Mouse (Mus musculus): ENCODE data around the gene Efemp2.

Gene Efemp2

GRCm38 (mm10) chr19:5455037-5455436 lies 18.7 kb upstream of the Efemp2 start:
- DNase-seq (ENCODE audit: low spot score): no peak

DNA sequence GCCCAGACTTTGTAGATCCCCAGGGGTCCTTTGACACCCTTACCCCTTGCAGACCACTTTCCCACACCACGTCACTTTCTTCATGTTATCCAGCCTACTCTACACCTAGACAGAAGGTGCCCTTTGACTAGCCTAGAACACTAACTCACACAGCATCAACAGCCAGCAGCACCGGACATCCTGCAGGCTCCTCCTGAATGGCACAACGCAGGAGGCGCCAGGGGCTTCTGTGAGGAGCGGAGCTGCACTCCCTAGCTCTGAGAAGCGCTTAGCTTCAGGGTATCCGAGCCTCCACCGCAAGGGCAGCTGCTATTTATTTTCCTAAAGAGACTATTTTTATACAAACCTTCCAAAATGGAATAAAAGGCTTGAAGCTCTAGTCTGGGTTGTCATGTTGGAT lies 18.2 kb upstream of the Efemp2 start:
- DNase-seq (ENCODE audit: low spot score): no peak

GRCm38 (mm10) chr19:5456241-5456921 lies 17.4 kb upstream of the Efemp2 start:
- DNase-seq (ENCODE audit: low spot score): no peak

DNA sequence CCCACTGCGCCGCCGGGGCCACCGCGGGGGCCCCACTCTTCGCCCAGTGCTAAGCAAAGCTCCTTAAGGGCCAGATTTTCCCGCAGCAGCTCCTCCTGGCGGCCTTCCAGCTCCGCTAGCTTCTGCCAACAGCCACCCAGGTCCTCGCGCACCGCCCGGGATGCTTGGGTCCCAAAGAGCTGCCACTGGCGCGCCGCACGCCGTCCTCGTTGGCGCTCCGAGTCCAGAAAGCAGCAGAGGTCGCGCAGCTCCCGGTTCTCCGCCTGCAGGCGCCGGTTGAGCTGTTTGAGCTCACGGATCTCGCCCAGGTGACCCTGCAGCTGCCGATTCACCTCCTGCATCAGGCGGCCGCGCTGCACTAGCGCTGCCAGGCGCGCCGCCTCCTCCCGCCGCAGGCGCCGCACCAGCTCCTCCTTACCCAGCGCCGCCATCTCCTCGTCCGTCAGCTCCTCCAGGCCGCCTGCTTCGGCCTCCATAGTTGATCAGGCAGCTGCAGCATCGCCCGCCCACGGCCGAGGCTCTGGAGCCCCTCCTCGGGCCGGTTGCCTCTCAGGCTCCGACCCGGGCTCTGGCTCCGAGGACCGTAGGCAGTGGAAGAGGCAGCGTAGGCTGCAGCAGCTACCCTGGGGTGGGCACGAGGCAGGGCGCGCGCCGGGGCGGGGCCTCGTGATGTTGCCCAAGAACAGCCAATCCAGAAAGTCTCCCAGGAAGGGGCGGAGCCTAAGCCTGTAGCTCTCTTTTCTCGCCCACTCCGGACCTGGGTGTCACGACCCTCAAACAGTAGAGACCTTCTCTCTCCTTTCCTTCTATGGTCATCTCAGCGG lies 16.6 kb upstream of the Efemp2 start:
- DNase-seq (ENCODE audit: low spot score): peak; percentile 89

DNA sequence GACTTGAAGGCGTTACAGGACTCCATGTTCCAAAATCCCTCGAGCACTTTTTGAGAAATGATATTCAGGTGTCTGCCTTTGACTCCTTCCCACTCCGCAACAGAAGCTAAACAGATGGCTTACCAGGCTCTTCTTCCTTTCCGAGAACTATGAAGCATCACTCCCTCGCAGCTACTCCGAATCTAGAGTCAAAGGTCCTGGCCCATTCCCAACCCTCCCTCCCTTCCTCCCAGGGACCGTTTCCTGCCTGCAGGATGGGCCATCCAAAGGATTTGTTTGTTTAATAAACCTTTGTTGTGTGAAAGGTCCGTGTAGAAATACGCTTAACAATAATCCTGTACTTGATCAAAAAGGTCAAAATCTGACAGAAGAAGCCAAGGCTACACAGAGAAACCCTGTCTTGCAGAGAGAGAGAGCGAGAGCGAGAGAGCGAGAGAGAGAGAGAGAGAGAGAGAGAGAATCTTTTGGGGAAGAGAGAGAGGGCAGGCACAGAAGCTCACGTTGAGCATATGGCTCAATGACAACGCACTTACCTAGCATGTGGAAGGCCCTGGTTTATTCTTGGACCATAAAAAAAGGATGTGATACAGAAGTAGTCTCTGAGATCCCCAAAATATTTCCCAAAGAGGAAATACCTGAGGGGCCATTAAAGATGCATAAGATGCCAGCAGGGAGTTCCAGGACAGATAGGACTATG lies 15.9 kb upstream of the Efemp2 start, which contains the start of gene Ccdc85b:
Ccdc85b (minus strand) TSS at position 149 of the 697 bp plus-strand sequence.
- no peak for DNase-seq (ENCODE audit: low spot score)

DNA sequence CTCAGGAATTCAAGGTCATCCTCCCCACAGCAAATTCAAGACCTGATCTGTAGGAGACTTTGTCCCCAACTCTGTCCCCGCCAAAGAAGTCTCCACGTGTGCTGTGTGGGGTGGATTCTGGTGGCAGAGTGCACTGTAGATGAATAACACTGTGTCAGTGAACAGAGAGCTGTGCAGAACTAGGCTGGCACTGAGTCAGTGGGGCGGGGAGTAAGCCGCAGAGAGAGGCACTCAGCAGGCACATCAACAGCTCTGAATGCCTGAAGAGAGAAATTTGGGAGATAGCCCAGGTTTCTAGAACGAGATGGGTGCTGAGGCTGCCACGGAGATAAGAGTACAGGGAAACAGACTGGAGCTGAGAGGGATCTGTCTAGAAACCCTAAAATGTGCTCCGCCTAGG lies 14.7 kb upstream of the Efemp2 start:
- DNase-seq (ENCODE audit: low spot score): no peak

GRCm38 (mm10) chr19:5459896-5460295 lies 13.9 kb upstream of the Efemp2 start:
- DNase-seq (ENCODE audit: low spot score): no peak

- DNase-seq (ENCODE audit: low spot score): peak; percentile 87
These were observed 13.3 kb upstream of the Efemp2 start, which contains the start of gene Fibp for GRCm38 (mm10) chr19:5460465-5460911. Gene Fibp (plus strand): TSS chr19:5460615.

DNA sequence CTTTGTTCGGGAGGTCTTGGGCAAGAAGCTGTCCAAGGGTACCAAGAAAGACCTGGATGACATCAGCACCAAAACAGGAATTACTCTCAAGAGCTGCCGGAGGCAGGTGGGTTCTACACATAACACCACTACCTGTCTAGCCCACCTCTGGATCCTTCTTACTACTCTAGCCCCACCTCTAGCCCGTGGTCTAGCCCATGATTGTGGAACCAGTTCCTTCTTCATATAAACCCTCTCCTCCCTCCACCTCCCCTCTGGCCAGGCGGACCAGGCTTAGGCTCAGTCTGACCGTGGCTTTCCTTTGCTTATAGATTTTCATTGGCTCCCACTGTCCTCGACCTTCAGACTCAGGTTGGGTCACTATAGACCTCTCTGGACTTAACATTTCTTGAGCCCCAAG lies 12.3 kb upstream of the Efemp2 start:
- DNase-seq (ENCODE audit: low spot score): peak; percentile 0

DNA sequence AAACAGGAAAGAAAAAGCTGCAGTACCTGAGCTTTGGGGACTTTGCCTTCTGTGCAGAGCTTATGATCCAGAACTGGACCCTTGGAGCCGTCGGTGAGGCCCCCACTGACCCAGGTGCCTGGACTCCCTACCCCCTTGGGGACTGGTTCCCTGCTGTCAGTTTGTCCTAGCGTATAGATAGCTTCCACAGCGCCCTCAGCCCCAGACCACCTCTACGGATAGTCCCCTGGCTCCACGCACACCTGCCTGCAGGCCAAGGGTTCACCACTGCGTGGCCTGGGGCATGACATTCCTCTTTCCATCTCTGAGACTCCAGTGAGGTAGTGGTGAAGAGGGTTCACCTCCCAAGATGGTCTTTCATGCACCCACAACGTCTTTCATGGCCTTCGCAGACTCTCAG lies 10.5 kb upstream of the Efemp2 start:
- no peak for DNase-seq (ENCODE audit: low spot score)

GRCm38 (mm10) chr19:5463791-5464562 lies 9.8 kb upstream of the Efemp2 start:
- DNase-seq (ENCODE audit: low spot score): peak; percentile 50

GRCm38 (mm10) chr19:5465037-5465436 lies 8.7 kb upstream of the Efemp2 start:
- DNase-seq (ENCODE audit: low spot score): no peak

GRCm38 (mm10) chr19:5466916-5467500 lies 6.7 kb upstream of the Efemp2 start:
- no peak for DNase-seq (ENCODE audit: low spot score)

GRCm38 (mm10) chr19:5468374-5468773 lies 5.4 kb upstream of the Efemp2 start, which contains the start of gene Ctsw:
Gene Ctsw (minus strand): TSS chr19:5468507.
- no peak for DNase-seq (ENCODE audit: low spot score)

DNA sequence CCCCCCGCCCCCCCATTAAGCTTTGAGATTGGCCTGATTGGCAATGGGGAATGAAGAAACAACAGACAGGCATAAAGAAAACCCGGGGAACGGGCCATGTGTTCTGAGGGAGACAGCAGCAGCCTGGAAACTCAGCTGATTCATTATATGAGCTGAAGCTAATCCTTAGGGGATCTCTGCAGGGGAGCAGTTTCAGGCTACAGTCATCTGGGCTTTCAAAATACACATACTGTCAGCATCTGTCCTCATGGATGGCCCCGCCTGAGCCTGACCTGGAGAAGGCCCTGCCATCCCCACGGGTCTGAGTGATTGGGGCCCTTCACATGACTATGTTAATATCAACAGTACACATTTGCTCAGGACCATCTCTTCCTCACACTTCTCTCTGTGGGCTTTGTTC lies 1.9 kb upstream of the Efemp2 start:
- DNase-seq (ENCODE audit: low spot score): no peak

- no peak for DNase-seq (ENCODE audit: low spot score)
These were observed 897 bp upstream of the Efemp2 start for GRCm38 (mm10) chr19:5472857-5473256.

- DNase-seq (ENCODE audit: low spot score): peak; percentile 44
These were observed 721 bp downstream of the Efemp2 start for GRCm38 (mm10) chr19:5474281-5475068.

DNA sequence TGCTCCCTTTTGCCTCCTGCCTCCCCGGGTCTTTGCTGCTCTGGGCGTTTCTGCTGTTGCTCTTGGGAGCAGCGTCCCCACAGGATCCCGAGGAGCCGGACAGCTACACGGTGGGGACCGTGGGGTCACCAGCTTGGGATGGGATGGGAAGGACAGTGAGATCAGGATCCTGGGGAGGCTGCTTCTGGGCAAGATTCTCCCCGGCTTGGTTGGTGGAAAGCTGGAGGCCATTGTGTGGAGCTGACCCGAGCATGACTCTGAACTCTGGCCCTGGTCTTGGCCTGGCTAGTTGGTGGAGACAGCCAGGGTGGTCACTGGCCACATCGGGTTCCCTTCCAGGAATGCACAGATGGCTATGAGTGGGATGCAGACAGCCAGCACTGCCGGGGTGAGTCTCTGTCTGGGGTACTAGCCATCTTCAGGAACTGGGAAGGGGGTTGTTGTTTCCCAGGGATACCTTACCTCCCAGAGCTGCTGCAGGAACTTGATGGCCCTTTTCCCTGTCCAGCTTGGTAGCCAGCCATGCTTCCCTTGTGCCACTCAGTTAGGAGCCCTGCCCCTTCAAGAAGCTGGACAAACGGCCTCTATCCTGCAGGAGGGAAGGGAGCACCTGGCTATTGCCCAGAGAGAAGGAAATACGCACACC lies 1.4 kb downstream of the Efemp2 start:
- DNase-seq (ENCODE audit: low spot score): no peak

DNA sequence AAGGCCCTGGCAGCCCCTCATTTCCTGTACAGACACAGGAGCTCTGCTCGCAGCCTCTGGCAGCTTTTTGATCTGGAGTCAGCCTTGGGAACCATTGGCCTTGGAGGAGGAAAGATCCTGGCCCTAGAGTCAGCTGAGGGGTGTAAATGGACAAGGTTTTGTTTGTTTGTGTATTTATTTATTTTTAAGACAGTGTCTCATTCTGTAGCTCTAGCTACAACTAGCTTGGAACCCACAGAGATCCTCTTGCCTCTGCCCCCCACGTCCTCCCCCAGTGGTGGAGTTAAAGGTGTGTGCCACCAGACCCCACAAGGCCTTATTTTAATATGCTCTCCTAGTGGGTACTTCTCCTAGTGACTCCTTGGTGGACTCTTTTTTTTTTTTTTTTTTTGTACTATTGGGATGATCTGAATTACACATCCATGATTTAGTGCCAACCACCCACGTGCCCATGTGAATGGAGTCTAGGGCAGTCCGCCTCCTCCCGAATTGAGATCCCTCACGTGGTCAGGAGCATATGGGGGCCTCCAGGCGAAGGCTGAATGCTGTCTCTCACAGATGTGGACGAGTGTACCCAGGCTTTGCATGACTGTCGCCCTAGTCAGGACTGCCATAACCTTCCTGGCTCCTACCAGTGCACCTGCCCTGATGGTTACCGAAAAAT lies 3.4 kb downstream of the Efemp2 start:
- DNase-seq (ENCODE audit: low spot score): no peak
